Mouse (Mus musculus) lung, postnatal 25 days (tissue): ENCODE measurements around the gene Ubqln3.

Source experiments
- DNase-seq: peaks from one replicate; pipeline ENCODE4 v3.0.0; 2022; ENCODE audit warnings: low spot score

The Ubqln3 gene

DNA sequence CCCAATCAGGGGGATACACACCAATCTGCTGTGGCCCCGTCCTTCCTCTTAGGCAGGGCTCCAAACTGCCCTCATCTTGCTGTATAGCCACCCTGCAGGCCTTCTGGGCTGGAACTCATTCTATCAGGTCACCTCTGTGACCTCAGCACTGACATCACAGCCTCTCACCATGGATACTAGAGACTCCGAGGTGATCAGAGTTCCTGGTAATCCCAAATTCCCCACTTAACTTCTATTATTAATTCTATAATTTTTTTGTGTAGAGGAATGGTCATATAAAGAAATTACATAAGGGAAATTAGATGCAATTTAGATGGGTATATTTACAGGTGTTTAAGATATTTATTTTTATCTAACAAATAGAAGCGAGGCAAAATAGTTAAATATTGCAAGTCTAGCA lies at the start of gene Ubqln3:
TSS of gene Ubqln3 (minus strand) at position 101 of the 400 bp plus-strand sequence.
- no peak for DNase-seq

DNA sequence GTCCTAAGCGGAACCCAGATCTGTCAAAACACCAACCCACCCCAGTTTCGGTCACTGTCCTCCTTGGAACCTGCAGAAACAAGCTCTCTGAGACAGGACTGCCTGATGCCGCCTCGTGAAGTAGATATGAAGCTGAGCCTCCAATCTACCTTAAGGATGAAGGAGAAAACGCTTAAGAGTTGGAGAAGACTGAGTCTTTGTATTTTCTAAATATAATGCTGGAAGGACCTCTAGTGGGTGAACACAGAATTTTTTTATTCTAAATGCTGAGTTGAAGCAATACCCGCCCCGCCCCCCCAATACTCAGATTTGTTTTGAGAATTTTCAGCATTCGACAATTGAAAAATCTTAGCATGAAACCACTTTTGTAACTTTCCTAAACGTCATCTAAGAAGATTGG lies 48.2 kb upstream of the Ubqln3 start:
- DNase-seq, result no peak

DNA sequence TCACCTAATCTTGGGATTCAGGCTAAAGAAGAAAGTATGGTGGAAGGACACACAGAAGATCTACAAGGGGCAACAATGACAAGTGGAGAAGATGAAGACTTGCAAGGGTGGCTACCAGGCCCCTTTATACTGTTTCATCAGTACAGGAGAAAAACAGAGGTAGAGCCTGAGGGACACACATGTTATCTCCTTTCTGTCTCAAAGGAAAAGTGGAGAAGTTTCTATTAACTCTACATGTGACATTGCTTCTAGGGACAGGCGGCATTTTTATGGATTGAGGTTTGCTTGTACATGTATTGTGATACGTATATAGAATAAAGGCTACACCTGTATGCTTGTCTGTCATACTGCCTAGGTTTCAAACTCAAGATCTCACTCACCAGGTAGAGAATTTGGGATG lies 40.2 kb upstream of the Ubqln3 start, which contains the start of gene Olfr648:
TSS of gene Olfr648 (minus strand) at position 101 of the 400 bp plus-strand sequence.
- DNase-seq, result no peak

DNA sequence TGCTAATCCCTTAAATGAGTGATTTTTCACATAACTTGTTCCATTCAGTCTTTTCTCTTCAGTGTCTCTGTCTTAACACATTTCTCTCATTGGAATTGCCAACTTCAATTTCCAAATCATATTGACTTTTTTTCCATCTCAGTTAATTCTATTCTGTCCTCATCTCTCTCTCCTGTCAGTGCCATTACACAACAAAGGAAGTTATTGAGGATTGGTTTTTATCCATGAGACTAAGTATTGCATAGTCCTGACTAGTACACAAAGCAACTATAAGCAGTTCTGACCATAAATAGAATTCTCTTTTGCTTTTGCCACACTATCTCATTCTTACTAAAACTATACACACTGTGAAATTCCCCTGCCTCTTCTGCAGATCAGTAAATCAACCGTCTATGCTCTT lies 36.0 kb upstream of the Ubqln3 start:
- DNase-seq, result no peak

DNA sequence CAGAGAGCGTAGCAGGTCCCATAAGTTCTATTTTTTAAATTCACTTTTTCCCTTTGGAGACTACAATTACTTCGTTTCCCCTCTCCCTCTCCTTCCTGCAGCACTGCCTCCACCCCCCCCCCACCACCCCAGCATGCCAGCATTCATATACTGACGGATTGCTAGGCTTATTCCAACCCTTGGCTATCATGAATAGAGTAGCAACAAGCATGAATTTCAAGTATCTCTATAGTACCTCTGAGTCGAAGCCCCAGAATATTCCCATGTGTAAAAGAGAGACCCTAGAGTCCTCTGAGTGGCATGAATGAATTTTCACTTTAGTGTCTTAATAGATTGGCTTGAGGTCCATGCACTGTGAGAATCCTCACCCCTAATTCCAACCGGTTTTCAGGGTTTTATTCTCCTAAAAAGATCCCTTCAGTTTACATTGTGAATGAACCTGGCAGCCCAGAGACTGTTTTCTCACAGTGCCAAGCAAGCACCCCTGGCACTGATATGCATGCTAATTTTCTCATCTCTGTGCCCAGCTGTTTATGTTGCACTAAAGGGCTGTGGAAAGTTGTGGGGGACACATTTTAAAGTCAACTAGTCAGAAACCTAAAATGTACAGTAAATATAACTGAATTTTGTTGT lies 35.5 kb upstream of the Ubqln3 start:
- no peak for DNase-seq

DNA sequence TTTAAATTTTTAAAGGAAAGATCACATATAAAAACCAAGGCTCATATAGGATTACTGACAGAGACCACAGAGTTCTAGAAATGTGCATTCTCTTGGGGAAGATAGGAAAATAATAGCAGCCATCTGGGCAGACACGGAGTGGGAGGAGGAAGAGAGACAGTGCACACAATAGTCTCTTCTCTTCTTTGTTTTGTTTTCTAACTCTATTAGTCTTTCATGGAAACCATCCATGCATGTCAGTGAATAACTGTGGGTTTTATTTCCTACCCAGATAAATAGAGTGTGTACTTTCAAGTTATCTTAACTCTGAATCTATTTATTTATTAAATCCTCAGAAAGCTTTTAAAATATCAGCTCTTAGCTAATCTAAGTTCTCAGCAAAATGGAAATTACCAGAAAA lies 32.0 kb upstream of the Ubqln3 start:
- no peak for DNase-seq

DNA sequence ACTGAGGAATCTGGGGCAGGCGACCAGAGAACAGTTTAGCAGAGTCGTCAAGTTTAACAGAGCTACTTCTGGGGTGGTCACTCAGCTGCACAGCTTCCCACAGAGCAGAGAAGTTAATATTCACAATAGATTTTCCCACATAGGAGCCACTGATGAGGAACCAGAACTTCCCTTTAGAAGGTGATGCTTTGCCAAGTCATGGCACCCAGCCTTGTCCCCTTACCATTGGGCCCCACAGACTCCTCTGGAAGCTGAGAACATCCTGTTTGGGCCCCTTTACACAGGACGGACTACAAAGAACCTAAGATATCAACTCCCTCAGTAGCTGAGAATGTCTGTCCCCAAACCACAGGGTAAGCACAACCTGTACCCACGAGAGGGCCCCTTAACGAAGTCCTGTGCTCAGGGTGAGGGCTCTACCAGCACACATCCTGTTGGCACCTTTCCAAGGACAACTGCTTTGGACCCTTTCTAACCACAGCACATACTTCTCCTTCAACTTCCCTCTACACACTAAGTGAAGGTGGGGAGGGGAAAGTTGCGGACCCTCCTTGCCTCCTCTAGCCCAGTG lies 26.6 kb upstream of the Ubqln3 start:
- DNase-seq, result peak; percentile 2

DNA sequence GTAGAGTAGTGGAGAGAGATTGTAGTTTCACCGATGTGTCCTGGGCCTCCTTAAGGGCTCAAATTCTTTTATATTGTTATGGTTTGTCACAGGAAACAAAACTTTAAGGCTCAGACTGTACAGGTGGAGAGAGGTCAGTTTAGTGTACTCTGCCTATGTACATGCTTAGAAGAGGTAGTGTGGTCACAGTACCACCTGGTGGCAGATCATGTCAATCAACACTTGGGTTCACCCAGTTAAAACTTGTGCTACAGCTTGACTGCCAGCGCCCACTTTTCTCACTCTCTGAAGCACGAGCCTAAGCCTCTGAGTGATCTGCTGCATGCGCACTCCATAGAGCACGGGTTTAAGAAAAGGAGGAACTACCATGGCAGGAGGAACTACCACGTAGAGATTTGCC lies 24.0 kb upstream of the Ubqln3 start:
- no peak for DNase-seq

DNA sequence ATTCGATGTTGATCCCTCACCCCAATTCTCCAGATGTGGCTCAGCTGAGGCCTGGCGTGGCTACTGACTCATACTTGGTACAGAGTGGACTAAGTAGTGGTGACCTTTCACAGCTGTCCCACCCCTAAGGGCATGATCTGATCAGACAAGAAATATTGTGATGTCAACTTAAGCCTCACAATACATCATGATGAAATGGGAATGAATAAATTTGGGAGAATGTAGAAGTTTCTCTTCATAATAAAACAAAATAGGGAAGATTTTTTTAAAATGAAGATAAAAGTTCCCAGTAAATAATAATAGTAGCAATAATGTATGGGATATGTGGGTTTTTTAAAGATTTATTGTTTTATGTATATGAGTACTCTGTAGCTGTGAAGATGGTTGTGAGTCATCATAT lies 7.4 kb upstream of the Ubqln3 start, which contains the start of gene Ubqlnl:
TSS of gene Ubqlnl (minus strand) at position 101 of the 400 bp plus-strand sequence.
- DNase-seq, result no peak

DNA sequence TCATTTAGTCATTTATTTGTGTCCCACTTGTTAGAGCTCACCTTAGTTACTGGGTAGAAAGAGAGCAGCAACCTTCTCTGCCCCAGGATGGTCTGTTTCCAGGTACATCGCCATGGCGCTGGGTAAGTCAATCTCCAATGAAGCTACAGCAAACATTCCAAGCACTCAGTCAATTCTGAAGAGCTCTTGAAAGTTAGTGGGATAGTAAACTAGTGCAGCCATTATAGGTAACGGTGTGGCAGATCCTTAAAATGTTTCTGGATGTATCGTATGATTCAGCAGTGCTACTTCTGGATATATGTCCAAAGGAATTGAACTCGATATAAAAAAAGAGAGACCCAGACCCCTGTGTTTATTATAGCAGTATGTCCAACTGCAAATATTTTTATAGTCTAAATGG lies 5.8 kb downstream of the Ubqln3 start, which contains the start of gene Olfr643:
TSS of gene Olfr643 (minus strand) at position 101 of the 400 bp plus-strand sequence.
- peak; percentile 0 for DNase-seq

DNA sequence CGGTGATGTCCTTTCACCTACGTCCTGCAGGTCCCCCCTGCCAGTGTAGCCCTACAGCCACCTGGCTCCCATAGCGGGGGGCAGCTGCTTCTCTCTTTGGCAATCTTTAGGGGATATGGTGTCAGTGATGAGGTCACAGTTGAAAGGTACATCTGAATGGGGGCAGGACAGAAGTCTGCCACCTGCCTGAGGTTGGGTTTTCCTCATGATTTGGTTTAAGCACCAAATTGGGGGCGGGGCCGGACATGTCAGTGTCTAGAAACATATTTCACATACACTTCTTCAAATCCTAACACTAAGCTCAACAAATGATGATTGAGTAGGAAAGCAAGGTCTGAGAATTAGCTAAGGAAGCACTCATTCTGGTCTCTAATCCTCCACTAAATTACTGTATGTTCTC lies 13.4 kb downstream of the Ubqln3 start, which contains the start of gene Ubqln5:
TSS of gene Ubqln5 (minus strand) at position 101 of the 400 bp plus-strand sequence.
- no peak for DNase-seq

DNA sequence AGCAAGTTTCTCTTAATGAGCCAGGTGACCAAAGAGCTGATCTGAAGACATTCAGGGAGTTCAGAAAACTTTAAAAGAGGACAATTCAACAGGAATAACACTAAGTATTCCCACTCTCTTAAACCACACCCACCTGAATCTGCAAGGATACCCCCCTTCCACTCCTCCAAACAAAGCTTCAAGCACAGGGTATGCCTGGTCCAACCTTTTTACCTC lies 38.4 kb downstream of the Ubqln3 start, which contains the start of gene Olfr646:
TSS of gene Olfr646 (plus strand) at position 117 of the 216 bp plus-strand sequence.
- DNase-seq, result no peak

DNA sequence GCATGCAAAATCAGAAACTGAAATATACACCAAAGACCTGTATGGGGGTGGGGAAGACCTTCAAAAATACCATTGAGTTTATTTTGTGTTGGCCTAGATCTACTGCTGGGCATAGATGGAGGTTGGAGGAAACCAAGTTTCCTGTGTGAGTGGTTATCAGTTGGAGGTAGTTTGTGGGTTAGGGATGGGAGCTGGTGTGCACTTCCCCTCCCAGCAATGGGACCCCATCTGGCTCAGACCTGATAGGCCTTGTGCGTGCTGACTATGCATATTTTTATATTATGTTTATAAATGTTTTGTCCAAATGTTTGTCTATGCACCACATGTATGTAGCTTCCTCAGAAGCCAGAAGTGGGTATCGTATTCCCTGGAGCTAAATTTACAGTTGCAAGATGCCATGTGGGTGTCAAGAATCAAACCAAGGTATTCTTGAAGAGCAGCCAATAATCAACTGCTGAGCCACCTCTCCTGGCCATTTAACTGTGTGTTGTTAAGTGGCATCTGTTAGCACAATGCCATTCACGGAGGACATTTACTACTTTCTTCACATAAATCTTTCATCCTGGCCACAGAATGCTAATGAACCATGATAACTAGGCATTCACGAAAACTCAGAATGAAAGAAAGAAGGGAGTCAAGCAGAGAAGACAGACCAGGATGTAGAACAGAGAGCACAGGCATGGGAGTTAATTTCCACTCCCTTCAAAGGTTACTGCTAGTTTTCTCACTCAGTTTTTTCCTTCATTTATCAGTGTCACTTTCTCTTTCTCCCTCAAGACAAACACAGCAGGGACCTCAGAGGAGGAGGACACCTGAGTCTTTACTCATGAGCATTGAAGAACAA lies 38.9 kb downstream of the Ubqln3 start:
- DNase-seq, result no peak
